Mouse (Mus musculus) kidney, embryonic 16.5 days (tissue): ENCODE measurements around the gene Dhx8. TPM values are rescaled to one million over a fixed set of nuclear protein-coding genes. Genes with fewer than 3 reads are reported as not detected.

Experiments
- ATAC-seq: fragments of 200-750 bp; cut with Nextera tagmentation; 2 replicates; pipeline ENCODE4 v1.8.0; 2017; ENCODE audit warnings: moderate TSS enrichment; ENCODE audit not compliant: low FRiP score, low TSS enrichment
- H3K27ac ChIP-seq: fragments of 300-500 bp; sonication (generic); 2 replicates; pipeline ENCODE4 v1.5.1; 2014; ENCODE audit warnings: low read length
- H3K27me3 ChIP-seq: fragments of 300-500 bp; sonication (generic); 2 replicates; pipeline ENCODE4 v1.6.1; 2014; ENCODE audit warnings: low read length, control low read depth, mixed read lengths; ENCODE audit not compliant: insufficient read depth
- H3K36me3 ChIP-seq: fragments of 300-500 bp; sonication (generic); 2 replicates; pipeline ENCODE4 v1.6.1; 2014; ENCODE audit warnings: low read length, control low read depth, mixed read lengths; ENCODE audit not compliant: insufficient read depth
- H3K4me1 ChIP-seq: fragments of 300-500 bp; sonication (generic); 2 replicates; pipeline ENCODE4 v1.6.1; 2014; ENCODE audit warnings: low read length, control low read depth, mixed read lengths; ENCODE audit not compliant: insufficient read depth
- H3K4me2 ChIP-seq: fragments of 300-500 bp; sonication (generic); replicated peaks from 2 replicates; pipeline ENCODE4 v1.6.1; 2014; ENCODE audit warnings: low read depth, low read length
- H3K4me3 ChIP-seq: fragments of 300-500 bp; sonication (generic); 2 replicates; pipeline ENCODE4 v1.5.1; 2014; ENCODE audit warnings: mild to moderate bottlenecking, low read length
- H3K9ac ChIP-seq: fragments of 300-500 bp; sonication (generic); replicated peaks from 2 replicates; pipeline ENCODE4 v1.6.1; 2014; ENCODE audit warnings: low read length
- H3K9me3 ChIP-seq: fragments of 300-500 bp; sonication (generic); 2 replicates; pipeline ENCODE4 v1.6.1; 2016; ENCODE audit warnings: low read length, control low read depth
- WGBS: fragments of 180-500 bp; shearing (Covaris S2); extraction: QIAGEN DNeasy Blood & Tissue Kit; methylation state at CpG from one replicate; pipeline ENCODE4 v1.1.7; 2014; 5-methylcytosine and 5-hydroxymethylcytosine counted together
- polyA plus RNA-seq: library from polyadenylated mRNA; unstranded; fragments of >200 nt; fragmentation: Nextera tagmentation; extraction: Ambion mirVana; gene quantifications from 2 replicates; pipeline ENCODE4 v1.2.1, GENCODE M21; 2015

Dhx8 gene
- polyA plus RNA-seq, 1 experiment from 2014 or later = 31.3 TPM

GRCm38 (mm10) chr11:101809060-101809828 is 76.5 kb downstream of the Dhx8 start:
- no peak overlapping the region for H3K4me2 ChIP-seq

GRCm38 (mm10) chr11:101813259-101813658 is 80.5 kb downstream of the Dhx8 start:
- peaks cover 8% of the 10 kb centered on the region; the same call in 1 of the 2 replicates for H3K27me3 ChIP-seq
- H3K4me3 ChIP-seq = no peak overlapping the region
- WGBS = 1% methylated on average over 7 of the region's 7 CpGs
- no peak for ATAC-seq
- peaks cover 39% of the 10 kb centered on the region for H3K4me1 ChIP-seq
- no peaks in the 10 kb centered on the region for H3K36me3 ChIP-seq
- H3K9me3 ChIP-seq = no peaks in the 10 kb centered on the region
- H3K9ac ChIP-seq = no peak overlapping the region
- H3K4me2 ChIP-seq = no peak overlapping the region
- no peak overlapping the region for H3K27ac ChIP-seq

More at GRCm38 (mm10) chr11:101809060-101809828, 76.5 kb downstream of the Dhx8 start:
- 14% methylated on average over 15 of the region's 15 CpGs for WGBS
- Histone ChIP-seq H3K27ac (no peak overlapping the region), H3K4me3 (no peak overlapping the region), H3K9me3 (no peaks in the 10 kb centered on the region), H3K36me3 (no peaks in the 10 kb centered on the region), H3K9ac (no peak overlapping the region), H3K27me3 (peaks cover 11% of the 10 kb centered on the region), H3K4me1 (peaks cover 14% of the 10 kb centered on the region)
- no peak for ATAC-seq

GRCm38 (mm10) chr11:101814375-101815102 is 81.8 kb downstream of the Dhx8 start:
- peak; percentile 55; the same call in 1 of the 2 replicates for ATAC-seq
- peak overlapping the region; percentile 60 for H3K27ac ChIP-seq
- H3K4me1 ChIP-seq = peaks cover 30% of the 10 kb centered on the region
- H3K36me3 ChIP-seq = no peaks in the 10 kb centered on the region
- peaks cover 8% of the 10 kb centered on the region; the same call in 1 of the 2 replicates for H3K27me3 ChIP-seq
- H3K9ac ChIP-seq = peak overlapping the region; percentile 7; the same call in 1 of the 2 replicates
- peaks cover 5% of the 10 kb centered on the region; the same call in 1 of the 2 replicates for H3K9me3 ChIP-seq
- WGBS = 17% methylated on average over 23 of the region's 23 CpGs
- H3K4me2 ChIP-seq = peak overlapping the region; percentile 43
- H3K4me3 ChIP-seq = peak overlapping the region; percentile 26

- H3K27ac ChIP-seq = peak overlapping the region; percentile 60
Observed at GRCm38 (mm10) chr11:101815103-101816085, 82.7 kb downstream of the Dhx8 start.

More at GRCm38 (mm10) chr11:101815103-101816085, 82.7 kb downstream of the Dhx8 start:
- 4% methylated on average over 22 of the region's 22 CpGs for WGBS
- no peak overlapping the region for H3K4me3 ChIP-seq
- ATAC-seq = peak; percentile 54
- H3K9ac ChIP-seq = no peak overlapping the region
- peaks cover 9% of the 10 kb centered on the region for H3K9me3 ChIP-seq
- peaks cover 28% of the 10 kb centered on the region for H3K4me1 ChIP-seq
- no peaks in the 10 kb centered on the region for H3K36me3 ChIP-seq
- H3K27me3 ChIP-seq = peaks cover 8% of the 10 kb centered on the region; the same call in 1 of the 2 replicates
- H3K4me2 ChIP-seq = peak overlapping the region; percentile 43

Other genes starting within 250 kb of the Dhx8 start
- 12.5 and 14.9 TPM in 2 replicates for gene Brca1, start 181.0 kb upstream of the Dhx8 start, polyA plus RNA-seq
- gene Nbr1, start 180.8 kb upstream of the Dhx8 start, polyA plus RNA-seq = 84.7 and 90.0 TPM in 2 replicates
- gene Tmem106a, start 150.7 kb upstream of the Dhx8 start, polyA plus RNA-seq = 7.0 and 8.2 TPM in 2 replicates
- gene Gm11634, start 133.7 kb upstream of the Dhx8 start, polyA plus RNA-seq = not detected in 2 replicates
- gene Rdm1, start 105.7 kb upstream of the Dhx8 start, polyA plus RNA-seq = 41.7 and 43.1 TPM in 2 replicates
- 5.1 and 6.4 TPM in 2 replicates for gene Arl4d, start 67.4 kb upstream of the Dhx8 start, polyA plus RNA-seq
- 51.0 and 63.2 TPM in 2 replicates for gene Etv4, start 52.5 kb downstream of the Dhx8 start, polyA plus RNA-seq
- gene Meox1, start 161.5 kb downstream of the Dhx8 start, polyA plus RNA-seq = 15.2 and 15.5 TPM in 2 replicates
- 0.76 and 0.80 TPM in 2 replicates for gene Sost, start 234.1 kb downstream of the Dhx8 start, polyA plus RNA-seq